Mouse (Mus musculus) neural tube, embryonic 12.5 days (tissue): ENCODE results near the gene Ptpn14. TPM values are rescaled to one million over a fixed set of nuclear protein-coding genes. Genes with fewer than 3 reads are reported as not detected.

Experiments used
- ATAC-seq: fragments of 200-750 bp; cut with Nextera tagmentation; 2 replicates; pipeline ENCODE4 v1.8.0; 2017; ENCODE audit warnings: low read depth, mild to moderate bottlenecking, moderate TSS enrichment, moderate library complexity; ENCODE audit not compliant: low FRiP score
- H3K27ac ChIP-seq: fragments of 300-500 bp; sonication (generic); 2 replicates; pipeline ENCODE4 v1.5.1; 2016
- H3K27me3 ChIP-seq: fragments of 300-500 bp; sonication (generic); replicated peaks from 2 replicates; pipeline ENCODE4 v1.6.1; 2016; ENCODE audit warnings: mild to moderate bottlenecking
- H3K36me3 ChIP-seq: fragments of 300-500 bp; sonication (generic); 2 replicates; pipeline ENCODE4 v1.6.1; 2016; ENCODE audit warnings: mild to moderate bottlenecking
- H3K4me1 ChIP-seq: fragments of 300-500 bp; sonication (generic); 2 replicates; pipeline ENCODE4 v1.6.1; 2016
- H3K4me2 ChIP-seq: fragments of 300-500 bp; sonication (generic); replicated peaks from 2 replicates; pipeline ENCODE4 v1.6.1; 2016; ENCODE audit warnings: mild to moderate bottlenecking
- H3K4me3 ChIP-seq: fragments of 300-500 bp; sonication (generic); 2 replicates; pipeline ENCODE4 v1.5.1; 2016
- H3K9ac ChIP-seq: fragments of 300-500 bp; sonication (generic); 2 replicates; pipeline ENCODE4 v1.6.1; 2016; ENCODE audit warnings: mild to moderate bottlenecking
- H3K9me3 ChIP-seq: fragments of 300-500 bp; sonication (generic); 2 replicates; pipeline ENCODE4 v1.6.1; 2016; ENCODE audit warnings: mild to moderate bottlenecking
- WGBS: fragments of 180-500 bp; shearing (Covaris S2); methylation state at CpG from one replicate; pipeline ENCODE4 v1.1.7; 2016; 5-methylcytosine and 5-hydroxymethylcytosine counted together
- polyA plus RNA-seq: library from polyadenylated mRNA; unstranded; fragments of >200 nt; fragmentation: Nextera tagmentation; extraction: Ambion mirVana; gene quantifications from 2 replicates; pipeline ENCODE4 v1.2.1, GENCODE M21; 2016

The Ptpn14 gene
- polyA plus RNA-seq, 1 experiment from 2014 or later, result 4.5 TPM

GRCm38 (mm10) chr1:189888749-189889148 is 160.7 kb downstream of the Ptpn14 start:
- WGBS, result 82% methylated on average over 10 of the region's 10 CpGs
- ATAC-seq, result no peak
- H3K36me3 ChIP-seq, result peaks cover 6% of the 10 kb centered on the region
- H3K4me3 ChIP-seq, result no peak overlapping the region
- no peaks in the 10 kb centered on the region for H3K27me3 ChIP-seq
- H3K9ac ChIP-seq, result no peak overlapping the region
- H3K4me1 ChIP-seq, result peaks cover 4% of the 10 kb centered on the region; the same call in 1 of the 2 replicates
- H3K27ac ChIP-seq, result no peak overlapping the region
- H3K9me3 ChIP-seq, result no peaks in the 10 kb centered on the region
- no peak overlapping the region for H3K4me2 ChIP-seq

- ATAC-seq, result no peak
- 81% methylated on average over 9 of the region's 9 CpGs for WGBS
- Histone ChIP-seq H3K4me3 (no peak overlapping the region), H3K9ac (no peak overlapping the region), H3K4me1 (no peaks in the 10 kb centered on the region), H3K4me2 (no peak overlapping the region), H3K27me3 (no peaks in the 10 kb centered on the region), H3K9me3 (no peaks in the 10 kb centered on the region), H3K36me3 (peaks cover 17% of the 10 kb centered on the region), H3K27ac (no peak overlapping the region)
These were observed 166.1 kb downstream of the Ptpn14 start for GRCm38 (mm10) chr1:189894191-189894590.

- Histone ChIP-seq H3K27ac (no peak overlapping the region), H3K4me2 (no peak overlapping the region), H3K27me3 (no peaks in the 10 kb centered on the region), H3K4me3 (no peak overlapping the region), H3K4me1 (no peaks in the 10 kb centered on the region), H3K9ac (no peak overlapping the region), H3K9me3 (no peaks in the 10 kb centered on the region), H3K36me3 (peaks cover 17% of the 10 kb centered on the region)
- no peak for ATAC-seq
- WGBS, result 57% methylated on average over 9 of the region's 9 CpGs
These were observed 169.8 kb downstream of the Ptpn14 start for GRCm38 (mm10) chr1:189897861-189898260.

GRCm38 (mm10) chr1:189898708-189899107 is 170.6 kb downstream of the Ptpn14 start:
- H3K4me2 ChIP-seq, result no peak overlapping the region
- 94% methylated on average over 13 of the region's 13 CpGs for WGBS
- H3K9me3 ChIP-seq, result no peaks in the 10 kb centered on the region
- no peak overlapping the region for H3K9ac ChIP-seq
- H3K36me3 ChIP-seq, result peaks cover 12% of the 10 kb centered on the region
- no peak for ATAC-seq
- H3K4me1 ChIP-seq, result no peaks in the 10 kb centered on the region
- H3K27ac ChIP-seq, result no peak overlapping the region
- H3K27me3 ChIP-seq, result no peaks in the 10 kb centered on the region
- H3K4me3 ChIP-seq, result no peak overlapping the region

- WGBS, result 94% methylated on average over 6 of the region's 6 CpGs
- Histone ChIP-seq H3K4me3 (no peak overlapping the region), H3K27ac (no peak overlapping the region), H3K4me1 (no peaks in the 10 kb centered on the region), H3K4me2 (no peak overlapping the region), H3K9ac (no peak overlapping the region), H3K9me3 (no peaks in the 10 kb centered on the region), H3K36me3 (peaks cover 12% of the 10 kb centered on the region), H3K27me3 (no peaks in the 10 kb centered on the region)
- ATAC-seq, result no peak
These were observed 171.5 kb downstream of the Ptpn14 start for GRCm38 (mm10) chr1:189899526-189899925.

- no peak overlapping the region for H3K9ac ChIP-seq
These were observed 174.3 kb downstream of the Ptpn14 start for GRCm38 (mm10) chr1:189902413-189902812.

GRCm38 (mm10) chr1:189903169-189903568 is 175.1 kb downstream of the Ptpn14 start:
- no peaks in the 10 kb centered on the region for H3K36me3 ChIP-seq
- no peak overlapping the region for H3K4me2 ChIP-seq
- no peak for ATAC-seq
- no peak overlapping the region for H3K9ac ChIP-seq
- H3K4me1 ChIP-seq, result no peaks in the 10 kb centered on the region
- H3K4me3 ChIP-seq, result no peak overlapping the region
- WGBS, result 72% methylated on average over 11 of the region's 11 CpGs
- H3K27me3 ChIP-seq, result no peaks in the 10 kb centered on the region
- no peaks in the 10 kb centered on the region for H3K9me3 ChIP-seq
- H3K27ac ChIP-seq, result no peak overlapping the region

More at GRCm38 (mm10) chr1:189902413-189902812, 174.3 kb downstream of the Ptpn14 start:
- Histone ChIP-seq H3K36me3 (no peaks in the 10 kb centered on the region), H3K4me3 (no peak overlapping the region), H3K9me3 (no peaks in the 10 kb centered on the region), H3K27me3 (no peaks in the 10 kb centered on the region), H3K4me1 (no peaks in the 10 kb centered on the region), H3K4me2 (no peak overlapping the region), H3K27ac (no peak overlapping the region)
- 84% methylated on average over 9 of the region's 9 CpGs for WGBS
- ATAC-seq, result no peak

- H3K9me3 ChIP-seq, result no peaks in the 10 kb centered on the region
- ATAC-seq, result no peak
- H3K4me1 ChIP-seq, result peaks cover 9% of the 10 kb centered on the region
- no peak overlapping the region for H3K4me3 ChIP-seq
- no peaks in the 10 kb centered on the region for H3K27me3 ChIP-seq
- H3K27ac ChIP-seq, result no peak overlapping the region
- H3K4me2 ChIP-seq, result no peak overlapping the region
- H3K36me3 ChIP-seq, result peaks cover 6% of the 10 kb centered on the region; the same call in 1 of the 2 replicates
- H3K9ac ChIP-seq, result no peak overlapping the region
- 79% methylated on average over 13 of the region's 13 CpGs for WGBS
These were observed 182.7 kb downstream of the Ptpn14 start for GRCm38 (mm10) chr1:189910685-189911345.

- no peak overlapping the region for H3K9ac ChIP-seq
- H3K27me3 ChIP-seq, result no peaks in the 10 kb centered on the region
- no peaks in the 10 kb centered on the region for H3K9me3 ChIP-seq
- no peak for ATAC-seq
- peaks cover 22% of the 10 kb centered on the region for H3K4me1 ChIP-seq
- peaks cover 6% of the 10 kb centered on the region; the same call in 1 of the 2 replicates for H3K36me3 ChIP-seq
- H3K4me3 ChIP-seq, result no peak overlapping the region
- H3K4me2 ChIP-seq, result no peak overlapping the region
- 87% methylated on average over 21 of the region's 21 CpGs for WGBS
- no peak overlapping the region for H3K27ac ChIP-seq
These were observed 185.2 kb downstream of the Ptpn14 start for GRCm38 (mm10) chr1:189913093-189913760.

GRCm38 (mm10) chr1:189916422-189917125 is 188.5 kb downstream of the Ptpn14 start:
- Histone ChIP-seq H3K27ac (no peak overlapping the region), H3K36me3 (peaks cover 6% of the 10 kb centered on the region; the same call in 1 of the 2 replicates), H3K9me3 (no peaks in the 10 kb centered on the region), H3K27me3 (no peaks in the 10 kb centered on the region; the same call in 1 of the 2 replicates), H3K4me3 (no peak overlapping the region), H3K9ac (no peak overlapping the region), H3K4me2 (no peak overlapping the region), H3K4me1 (peaks cover 33% of the 10 kb centered on the region)
- ATAC-seq, result no peak
- 27% methylated on average over 10 of the region's 10 CpGs for WGBS

GRCm38 (mm10) chr1:189917126-189917500 is 189.0 kb downstream of the Ptpn14 start:
- Histone ChIP-seq H3K36me3 (peaks cover 6% of the 10 kb centered on the region; the same call in 1 of the 2 replicates), H3K4me1 (peaks cover 36% of the 10 kb centered on the region), H3K27me3 (no peaks in the 10 kb centered on the region; the same call in 1 of the 2 replicates), H3K4me2 (no peak overlapping the region), H3K27ac (no peak overlapping the region), H3K9me3 (no peaks in the 10 kb centered on the region), H3K4me3 (no peak overlapping the region), H3K9ac (no peak overlapping the region)
- WGBS, result 37% methylated on average over 4 of the region's 4 CpGs
- no peak for ATAC-seq

- no peak overlapping the region for H3K4me3 ChIP-seq
- no peak overlapping the region for H3K4me2 ChIP-seq
- H3K9me3 ChIP-seq, result no peaks in the 10 kb centered on the region
- no peaks in the 10 kb centered on the region; the same call in 1 of the 2 replicates for H3K27me3 ChIP-seq
- ATAC-seq, result no peak
- H3K4me1 ChIP-seq, result peaks cover 34% of the 10 kb centered on the region
- H3K9ac ChIP-seq, result no peak overlapping the region
- no peaks in the 10 kb centered on the region for H3K36me3 ChIP-seq
- no peak overlapping the region for H3K27ac ChIP-seq
- 91% methylated on average over 3 of the region's 3 CpGs for WGBS
These were observed 191.7 kb downstream of the Ptpn14 start for GRCm38 (mm10) chr1:189919756-189920155.
